Mouse (Mus musculus): ENCODE measurements around the gene Efnb2.

Gene Efnb2

DNA sequence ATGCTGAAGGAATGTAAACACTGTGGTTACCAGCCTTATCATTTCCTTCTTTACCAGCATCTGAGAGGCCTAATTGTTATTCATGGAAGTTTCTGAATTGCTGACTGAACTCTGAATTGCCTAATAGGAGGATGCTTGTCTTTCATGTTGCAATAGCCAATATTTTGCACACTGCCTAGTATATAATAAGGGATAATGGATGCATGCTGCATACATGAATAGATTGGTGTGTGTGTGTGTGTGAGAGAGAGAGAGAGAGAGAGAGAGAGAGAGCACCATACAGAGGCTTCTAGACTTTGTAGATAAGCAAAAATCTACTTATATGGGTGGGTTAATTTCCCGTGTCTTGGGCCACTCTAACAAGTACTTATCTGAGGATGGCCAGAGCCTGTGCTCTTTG, 47.2 kb downstream of the Efnb2 start:
- no peak for DNase-seq (ENCODE audit: low read depth, low spot score)

- peak; percentile 67 for DNase-seq (ENCODE audit: low read depth, low spot score)
These were observed 49.1 kb downstream of the Efnb2 start for GRCm38 (mm10) chr8:8611928-8612327.

- DNase-seq (ENCODE audit: low read depth, low spot score), result no peak
These were observed 51.3 kb downstream of the Efnb2 start for GRCm38 (mm10) chr8:8609791-8610190.

GRCm38 (mm10) chr8:8609141-8609540, 51.9 kb downstream of the Efnb2 start:
- peak; percentile 99 for DNase-seq (ENCODE audit: low read depth, low spot score)

DNA sequence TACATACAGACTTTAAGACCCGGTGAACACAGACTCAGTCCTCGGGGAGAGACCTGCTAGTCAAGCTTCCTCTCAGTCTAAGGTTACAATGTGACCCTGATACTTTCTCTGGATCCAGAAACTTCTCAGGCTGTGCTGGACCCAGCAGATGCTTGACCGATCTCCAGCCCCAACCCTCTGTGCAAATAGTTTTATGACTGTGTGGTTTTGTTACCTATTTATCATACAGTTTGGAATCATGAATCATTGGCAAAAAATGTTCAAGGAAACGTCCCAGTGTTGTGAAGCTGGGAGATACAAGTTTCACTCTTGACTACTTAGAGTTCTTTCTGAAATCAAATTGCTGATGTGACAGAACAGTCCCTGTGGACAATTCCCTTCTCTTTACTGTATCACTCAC, 55.4 kb downstream of the Efnb2 start:
- no peak for DNase-seq (ENCODE audit: low read depth, low spot score)

GRCm38 (mm10) chr8:8603875-8604274, 57.2 kb downstream of the Efnb2 start:
- DNase-seq (ENCODE audit: low read depth, low spot score), result no peak

DNA sequence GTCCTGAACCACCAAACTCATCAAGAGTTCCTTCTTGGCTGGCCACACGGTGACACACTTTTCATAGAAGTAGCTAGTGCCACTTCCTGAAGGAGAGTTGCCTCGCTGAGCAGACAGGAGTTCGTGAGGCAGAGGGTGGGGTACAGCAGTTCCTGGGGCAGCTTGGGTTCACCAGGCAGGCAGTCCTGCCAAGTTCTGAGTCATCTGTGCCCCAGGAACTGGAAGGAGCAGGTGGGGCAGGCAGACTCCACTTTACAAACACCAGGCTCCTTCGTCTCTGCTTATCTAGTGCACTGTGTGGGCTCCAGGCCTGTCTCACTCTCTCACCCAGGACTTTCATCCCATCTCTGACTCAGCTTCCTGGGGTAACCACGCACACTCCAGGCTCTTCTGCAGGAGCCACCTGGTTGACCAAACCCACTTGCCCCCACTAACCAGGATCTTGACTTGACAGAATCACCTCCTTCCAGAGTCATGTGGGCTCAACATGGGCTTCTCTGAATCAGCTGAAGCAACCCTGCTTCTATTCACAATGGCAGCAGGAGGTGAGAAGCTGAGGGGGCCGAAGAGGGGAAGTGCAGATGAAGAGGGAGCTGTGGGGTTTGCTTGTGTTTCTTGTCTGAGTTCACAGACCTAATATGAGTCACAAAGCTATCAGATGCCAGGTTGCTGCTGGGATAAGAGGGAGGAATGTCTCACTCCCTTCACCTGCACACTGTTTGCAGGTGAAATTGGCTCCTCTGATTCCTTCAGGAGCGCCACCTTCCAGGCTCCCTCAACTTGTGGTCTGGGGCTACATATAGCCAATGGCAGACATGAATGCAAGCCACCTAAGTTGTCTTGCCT, 58.2 kb downstream of the Efnb2 start:
- DNase-seq (ENCODE audit: low read depth, low spot score), result no peak

GRCm38 (mm10) chr8:8599931-8600330, 61.1 kb downstream of the Efnb2 start:
- peak; percentile 8 for DNase-seq (ENCODE audit: low read depth, low spot score)

- no peak for DNase-seq (ENCODE audit: low read depth, low spot score)
These were observed 63.6 kb downstream of the Efnb2 start for GRCm38 (mm10) chr8:8597434-8597833.

GRCm38 (mm10) chr8:8595831-8596611, 65.0 kb downstream of the Efnb2 start:
- DNase-seq (ENCODE audit: low read depth, low spot score), result no peak

- DNase-seq (ENCODE audit: low read depth, low spot score), result no peak
These were observed 67.2 kb downstream of the Efnb2 start for GRCm38 (mm10) chr8:8593812-8594211.

- no peak for DNase-seq (ENCODE audit: low read depth, low spot score)
These were observed 67.7 kb downstream of the Efnb2 start for GRCm38 (mm10) chr8:8593371-8593770.

GRCm38 (mm10) chr8:8592331-8592730, 68.7 kb downstream of the Efnb2 start:
- no peak for DNase-seq (ENCODE audit: low read depth, low spot score)

DNA sequence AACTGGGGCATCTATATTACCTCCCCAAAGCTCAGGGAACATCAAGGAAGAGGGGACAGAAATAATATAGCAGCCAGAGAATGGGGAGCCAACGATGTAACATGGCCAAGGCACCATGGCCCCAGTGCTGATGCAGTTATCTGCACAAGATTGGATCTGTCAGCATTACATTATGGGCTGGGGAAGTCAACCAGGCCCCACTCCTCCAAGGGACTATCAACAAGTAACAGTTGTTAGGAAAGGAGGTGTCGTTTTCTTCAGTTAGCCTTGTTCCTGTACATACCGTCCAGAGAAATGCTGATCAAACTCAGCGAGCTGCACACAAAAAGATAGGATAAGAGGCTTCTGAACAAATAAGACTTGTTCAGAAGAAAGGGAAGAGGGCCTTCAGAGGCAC, 77.1 kb downstream of the Efnb2 start:
- DNase-seq (ENCODE audit: low read depth, low spot score), result no peak

- no peak for DNase-seq (ENCODE audit: low read depth, low spot score)
These were observed 77.6 kb downstream of the Efnb2 start for GRCm38 (mm10) chr8:8583290-8583980.

- DNase-seq (ENCODE audit: low read depth, low spot score), result no peak
These were observed 83.2 kb downstream of the Efnb2 start for GRCm38 (mm10) chr8:8577770-8578303.

DNA sequence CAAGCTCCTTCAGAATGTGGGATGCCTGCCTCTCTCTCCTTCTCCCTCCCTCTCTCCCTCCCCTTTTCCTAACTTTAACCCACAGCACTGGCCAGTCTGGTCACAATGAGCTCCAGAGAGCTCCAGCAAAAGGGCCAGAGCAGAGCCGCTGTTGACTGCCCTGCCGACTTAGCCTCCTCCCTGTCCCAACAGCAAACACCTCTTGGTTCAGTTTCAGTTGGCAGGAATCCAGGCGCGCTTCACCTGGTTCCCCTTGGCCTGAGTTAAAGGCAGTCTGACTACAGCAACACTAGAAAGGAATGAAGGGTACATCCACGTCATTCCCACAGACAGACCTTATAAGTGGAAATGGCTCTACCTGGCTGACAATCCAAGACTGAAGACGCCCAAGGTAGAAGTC, 84.2 kb downstream of the Efnb2 start:
- DNase-seq (ENCODE audit: low read depth, low spot score), result no peak

GRCm38 (mm10) chr8:8576286-8576685, 84.8 kb downstream of the Efnb2 start:
- no peak for DNase-seq (ENCODE audit: low read depth, low spot score)

DNA sequence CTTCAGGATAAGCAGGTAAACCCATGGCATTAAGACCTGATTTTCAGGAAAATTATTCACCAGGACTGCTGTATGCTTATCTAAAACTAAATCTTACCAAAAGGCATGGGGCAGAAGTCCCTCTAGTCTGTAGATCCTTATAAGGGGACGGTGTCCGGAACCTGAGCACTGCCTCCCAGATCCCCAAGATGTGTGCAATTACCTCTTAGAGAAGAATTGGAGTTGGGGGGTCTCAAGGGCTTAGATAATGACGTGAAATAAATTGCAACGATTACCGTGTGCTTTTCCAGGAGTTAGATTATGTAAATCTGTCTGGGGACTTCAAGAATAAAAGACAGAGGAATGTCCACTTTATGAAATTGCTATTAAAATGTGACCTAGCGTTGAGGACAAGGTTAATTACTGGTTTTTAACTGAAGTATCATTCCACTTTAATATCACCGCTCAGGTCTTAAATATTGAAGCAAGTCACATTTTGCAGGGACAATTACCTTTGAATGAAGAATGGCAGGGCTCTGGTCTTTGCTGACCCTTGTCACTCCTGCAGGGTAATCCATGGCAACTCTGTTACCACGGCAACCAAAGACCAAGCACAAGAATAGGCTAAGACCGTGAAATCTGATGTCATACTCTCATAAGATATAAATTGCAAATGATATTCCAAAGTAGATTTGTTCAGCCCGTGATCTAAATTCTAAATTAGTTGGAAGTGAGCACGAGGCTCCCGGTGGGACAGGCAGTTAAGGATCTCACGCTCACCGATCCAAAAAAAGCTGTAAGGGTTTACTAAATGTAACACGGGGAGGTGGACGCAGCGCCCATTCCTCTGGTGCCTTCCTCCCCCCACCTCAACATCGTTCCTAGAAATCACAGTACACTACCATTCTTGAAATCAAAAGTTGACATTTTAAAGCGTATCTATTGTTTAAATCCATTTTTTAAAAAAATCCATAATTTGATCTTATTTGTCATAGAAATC, 86.2 kb downstream of the Efnb2 start:
- DNase-seq (ENCODE audit: low read depth, low spot score), result peak; percentile 22

- DNase-seq (ENCODE audit: low read depth, low spot score), result no peak
These were observed 88.8 kb downstream of the Efnb2 start for GRCm38 (mm10) chr8:8572272-8572671.

Data from R1 (cell line).